Mouse (Mus musculus) myocyte (in vitro differentiated cells): ENCODE data around the gene Krtap5-1.

ENCODE experiments used
- CEBPB ChIP-seq: IDR thresholded peaks from 2 replicates; pipeline ENCODE4 v1.6.1; 2011; ENCODE audit warnings: mild to moderate bottlenecking, moderate library complexity; ENCODE audit not compliant: poor library complexity, insufficient read depth, severe bottlenecking
- MAX ChIP-seq: IDR thresholded peaks from one replicate; pipeline ENCODE4 v1.6.1; 2011; ENCODE audit warnings: low read depth, mild to moderate bottlenecking, control low read depth
- POLR2A ChIP-seq: IDR thresholded peaks from one replicate; pipeline ENCODE4 v1.6.1; 2011; ENCODE audit warnings: low read depth, mild to moderate bottlenecking, control low read depth, moderate library complexity; ENCODE audit not compliant: insufficient read length
- SRF ChIP-seq: IDR thresholded peaks from one replicate; pipeline ENCODE4 v1.6.1; 2011; ENCODE audit warnings: low read depth; ENCODE audit not compliant: control insufficient read depth, insufficient read length
- TCF12 ChIP-seq: IDR thresholded peaks from one replicate; pipeline ENCODE4 v1.6.1; 2011; ENCODE audit warnings: mild to moderate bottlenecking, control low read depth; ENCODE audit not compliant: poor library complexity, insufficient read depth, severe bottlenecking
- TCF3 ChIP-seq: IDR thresholded peaks from one replicate; pipeline ENCODE4 v1.6.1; 2011; ENCODE audit warnings: low read depth, control low read depth; ENCODE audit not compliant: insufficient read length
- USF1 ChIP-seq: IDR thresholded peaks from one replicate; pipeline ENCODE4 v1.6.1; 2011; ENCODE audit warnings: low read depth, mild to moderate bottlenecking, control low read depth, moderate library complexity

GRCm38 (mm10) chr7:142303249-142303648 is 6.3 kb upstream of the Krtap5-1 start, which contains the start of gene Krtap5-4:
- TF ChIP-seq POLR2A (no peak), USF1 (no peak), CEBPB (no peak), TCF12 (no peak), MAX (no peak), SRF (no peak), TCF3 (no peak)
